ENCODE assay signal across 8 mouse cellular contexts in genomic region chrX:135743056-135743355, GRCm38 (mm10). TPM values are rescaled to one million over a fixed set of nuclear protein-coding genes. Genes with fewer than 3 reads are reported as not detected.
DNase-seq lines count a peak whose midpoint lies in the region; ATAC-seq lines count a peak whose summit lies in the region.

No protein-coding gene starts in this region.

- H3K4me1 ChIP-seq in limb, embryonic 15.5 days = no peaks in the 10 kb centered on the region; the same call in 1 of the 2 replicates
- H3K4me1 ChIP-seq in stomach, embryonic 15.5 days = no peaks in the 10 kb centered on the region

- H3K9me3 ChIP-seq in limb, embryonic 15.5 days = no peaks in the 10 kb centered on the region
- H3K9me3 ChIP-seq in stomach, embryonic 15.5 days = no peaks in the 10 kb centered on the region

- H3K4me3 ChIP-seq in limb, embryonic 15.5 days = peak overlapping the region; percentile 59
- H3K4me3 ChIP-seq in stomach, embryonic 15.5 days (replicated peaks) = peak overlapping the region; percentile 60

- peak overlapping the region; percentile 44 for H3K4me2 ChIP-seq in limb, embryonic 15.5 days
- peak overlapping the region; percentile 50 for H3K4me2 ChIP-seq in stomach, embryonic 15.5 days

- ATAC-seq in erythroblast, adult 5-6 weeks (replicated peaks; ENCODE audit: low FRiP score, poor library complexity, severe bottlenecking) = peak; percentile 37
- no peak for ATAC-seq in limb, embryonic 15.5 days (ENCODE audit: insufficient number of reproducible peaks, low FRiP score, low TSS enrichment, low read depth)
- 0 out of 2 replicates have a peak, but pooled peaks have one; percentile 12 for ATAC-seq in stomach, embryonic 15.5 days (ENCODE audit: insufficient read depth, low FRiP score, low read depth)

- peak overlapping the region; percentile 52 for H3K9ac ChIP-seq in limb, embryonic 15.5 days
- 0 out of 2 replicates have a peak overlapping the region, but pooled peaks have one; percentile 22 for H3K9ac ChIP-seq in stomach, embryonic 15.5 days

- no peaks in the 10 kb centered on the region for H3K27me3 ChIP-seq in limb, embryonic 15.5 days
- H3K27me3 ChIP-seq in stomach, embryonic 15.5 days (replicated peaks) = no peaks in the 10 kb centered on the region

- peak overlapping the region; percentile 77; the same call in 1 of the 2 replicates for H3K27ac ChIP-seq in limb, embryonic 15.5 days
- peak overlapping the region; percentile 54; the same call in 1 of the 2 replicates for H3K27ac ChIP-seq in stomach, embryonic 15.5 days

- no peaks in the 10 kb centered on the region for H3K36me3 ChIP-seq in limb, embryonic 15.5 days
- H3K36me3 ChIP-seq in stomach, embryonic 15.5 days = no peaks in the 10 kb centered on the region

- peak; percentile 5 for DNase-seq in embryo, embryonic 11 days
- DNase-seq in embryo, embryonic 10.5 days (ENCODE audit: low spot score) = no peak
- DNase-seq in 3T3-L1 (ENCODE audit: low read depth, low spot score) = peak; percentile 50
- DNase-seq in T-cell, adult 2 months (ENCODE audit: low spot score) = no peak
- no peak for DNase-seq in layer of hippocampus, adult 9-11 months

- 22% methylated on average over 7 of the region's 7 CpGs for WGBS in limb, embryonic 15.5 days
- 14% methylated on average over 7 of the region's 7 CpGs for WGBS in stomach, embryonic 15.5 days

RNA-seq across cellular contexts. Expression of gene Armcx5, which starts 0.5 kb away (rescaled TPM):
- total RNA-seq in erythroblast, adult 5-6 weeks (2015; ENCODE audit: low replicate concordance) = 5.4 and 6.5 TPM in 2 replicates
- 4.4 and 4.7 TPM in 2 replicates for total RNA-seq in erythroblast, adult 5-6 weeks (2017; ENCODE audit: low replicate concordance)
- 10.4 TPM in 2 replicates for polyA plus RNA-seq in limb, embryonic 15.5 days (2015; fragmentation: Nextera tagmentation; extraction: Ambion mirVana)
- 8.0 and 9.4 TPM in 2 replicates for polyA plus RNA-seq in stomach, embryonic 15.5 days (2015; fragmentation: Nextera tagmentation; extraction: Ambion mirVana)

RNA-seq across cellular contexts. Expression of gene Gprasp1, which starts 0.5 kb away (rescaled TPM):
- total RNA-seq in erythroblast, adult 5-6 weeks (2015; ENCODE audit: low replicate concordance) = 4.6 and 14.6 TPM in 2 replicates
- total RNA-seq in erythroblast, adult 5-6 weeks (2017; ENCODE audit: low replicate concordance) = 9.2 and 12.9 TPM in 2 replicates
- 45.6 and 46.1 TPM in 2 replicates for polyA plus RNA-seq in limb, embryonic 15.5 days (2015; fragmentation: Nextera tagmentation; extraction: Ambion mirVana)
- polyA plus RNA-seq in stomach, embryonic 15.5 days (2015; fragmentation: Nextera tagmentation; extraction: Ambion mirVana) = 32.8 and 36.1 TPM in 2 replicates

RNA-seq across cellular contexts. Expression of gene Tmsb15a, which starts 17.9 kb away (rescaled TPM):
- not detected in 2 replicates for total RNA-seq in erythroblast, adult 5-6 weeks (2015; ENCODE audit: low replicate concordance)
- total RNA-seq in erythroblast, adult 5-6 weeks (2017; ENCODE audit: low replicate concordance) = not detected in 2 replicates
- 0.99 and 1.5 TPM in 2 replicates for polyA plus RNA-seq in limb, embryonic 15.5 days (2015; fragmentation: Nextera tagmentation; extraction: Ambion mirVana)
- not detected in 2 replicates for polyA plus RNA-seq in stomach, embryonic 15.5 days (2015; fragmentation: Nextera tagmentation; extraction: Ambion mirVana)

RNA-seq across cellular contexts. Expression of gene Tcp11x2, which starts 49.4 kb away (rescaled TPM):
- total RNA-seq in erythroblast, adult 5-6 weeks (2015; ENCODE audit: low replicate concordance) = not detected in 2 replicates
- total RNA-seq in erythroblast, adult 5-6 weeks (2017; ENCODE audit: low replicate concordance) = not detected in 2 replicates
- 0.10 TPM in 1 of 2 replicates, not detected in the other for polyA plus RNA-seq in limb, embryonic 15.5 days (2015; fragmentation: Nextera tagmentation; extraction: Ambion mirVana)
- polyA plus RNA-seq in stomach, embryonic 15.5 days (2015; fragmentation: Nextera tagmentation; extraction: Ambion mirVana) = not detected in 2 replicates

RNA-seq across cellular contexts. Expression of gene Bhlhb9, which starts 54.4 kb away (rescaled TPM):
- total RNA-seq in erythroblast, adult 5-6 weeks (2015; ENCODE audit: low replicate concordance) = 0.38 and 3.8 TPM in 2 replicates
- 1.8 and 3.4 TPM in 2 replicates for total RNA-seq in erythroblast, adult 5-6 weeks (2017; ENCODE audit: low replicate concordance)
- polyA plus RNA-seq in limb, embryonic 15.5 days (2015; fragmentation: Nextera tagmentation; extraction: Ambion mirVana) = 46.9 and 48.6 TPM in 2 replicates
- 41.6 and 43.3 TPM in 2 replicates for polyA plus RNA-seq in stomach, embryonic 15.5 days (2015; fragmentation: Nextera tagmentation; extraction: Ambion mirVana)

Comparison
In these comparisons a context has a peak if more than half of its experiments do, and no peak if none do; other contexts are left out.
1. DNase-seq: peak in embryo, embryonic 11 days (single experiment) and 3T3-L1 (single experiment); none in embryo, embryonic 10.5 days (single experiment), T-cell, adult 2 months (single experiment) and layer of hippocampus, adult 9-11 months (single experiment).